Mouse (Mus musculus): ENCODE data around the gene Foxp1. TPM values are rescaled to one million over a fixed set of nuclear protein-coding genes. Genes with fewer than 3 reads are reported as not detected.

The Foxp1 gene
- polyA plus RNA-seq, 1 experiment, result 162 TPM

DNA sequence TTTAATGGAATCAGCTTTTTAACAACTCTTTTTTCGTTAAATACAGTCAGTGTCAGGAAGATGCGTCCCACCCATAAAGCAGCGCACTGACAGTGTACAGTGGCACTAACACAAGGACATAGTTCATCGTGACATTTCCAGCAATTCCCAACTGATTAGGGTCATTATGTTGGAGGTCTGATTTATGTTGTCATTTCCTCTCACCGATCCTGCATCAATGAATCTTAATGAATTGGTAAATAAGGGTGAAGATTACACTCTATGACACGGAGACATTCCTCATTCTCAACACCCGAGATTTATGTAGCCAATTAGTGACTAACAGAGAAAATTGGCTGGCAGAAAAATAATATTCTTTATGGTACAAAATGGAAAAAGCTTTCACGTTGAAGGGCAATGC lies 332.6 kb downstream of the Foxp1 start:
- no peak for TF ChIP-seq CTCF (IDR thresholded peaks at IDR 0.05; ENCODE audit: extremely low read depth, insufficient read depth, insufficient read length, insufficient replicate concordance)
- no peak for TF ChIP-seq POLR2A (IDR thresholded peaks at IDR 0.05; ENCODE audit: low read depth, low read length)
- Histone ChIP-seq H3K4me3 (ENCODE audit: extremely low read depth, insufficient read depth, insufficient read length) (no peak overlapping the region), H3K27me3 (ENCODE audit: control insufficient read depth, insufficient read depth, low read length) (no peaks in the 10 kb centered on the region), H3K27ac (ENCODE audit: insufficient read depth, low read length) (no peak overlapping the region; the same call in 1 of the 2 replicates), H3K36me3 (ENCODE audit: control insufficient read depth, insufficient read depth, low read length) (peaks cover 5% of the 10 kb centered on the region), H3K4me1 (ENCODE audit: control insufficient read depth, insufficient read depth, insufficient read length) (peaks cover 32% of the 10 kb centered on the region; the same call in 1 of the 2 replicates)
- DNase-seq (ENCODE audit: low read depth in 1 of 2, low spot score in 2 of 2), result no peak
- WGBS, result 83% methylated on average over 8 of the region's 8 CpGs

DNA sequence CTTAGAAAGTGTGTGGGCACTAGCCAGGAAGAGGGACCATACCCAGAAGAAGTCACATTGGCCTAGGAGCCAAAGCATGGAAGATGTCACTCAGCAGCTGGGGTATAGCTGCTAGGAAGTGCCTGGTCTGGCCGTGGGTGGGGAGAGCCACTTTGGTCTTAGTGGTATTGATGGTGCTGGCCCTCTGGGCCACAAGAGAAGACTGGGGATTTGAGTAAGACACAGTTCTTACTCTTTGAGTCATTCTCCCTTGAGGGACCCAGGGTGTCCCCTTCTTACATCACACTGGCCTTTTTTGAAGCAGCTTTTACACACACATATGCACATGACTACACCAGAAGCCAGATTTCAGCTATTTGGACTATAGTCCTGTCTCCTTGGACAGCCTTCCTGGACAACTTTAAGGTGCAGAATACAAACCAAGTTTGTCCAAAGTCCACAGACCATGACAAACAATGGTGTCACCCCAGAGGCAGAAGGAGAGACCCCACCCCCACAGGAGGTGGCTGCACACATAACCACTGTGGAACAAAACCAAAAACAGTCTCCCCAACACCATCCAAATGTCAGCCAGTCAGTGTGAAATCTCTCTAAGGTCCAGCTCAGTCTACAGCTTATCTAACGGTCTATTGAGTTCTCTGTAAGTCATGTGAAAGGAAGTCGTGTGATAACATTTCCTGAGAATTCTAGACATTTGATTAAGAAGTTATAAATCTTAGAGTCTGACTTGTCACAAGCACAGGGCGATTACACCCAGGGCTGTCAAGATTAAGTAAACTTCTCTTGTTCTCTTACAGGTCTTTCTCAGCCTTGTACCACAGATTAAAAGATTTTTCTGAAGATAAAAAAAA lies 333.9 kb downstream of the Foxp1 start:
- H3K4me1 ChIP-seq (ENCODE audit: control insufficient read depth, insufficient read depth, insufficient read length), result peaks cover 28% of the 10 kb centered on the region; the same call in 1 of the 2 replicates
- H3K36me3 ChIP-seq (ENCODE audit: control insufficient read depth, insufficient read depth, low read length), result peaks cover 5% of the 10 kb centered on the region
- peak in 1 of 2 experiments; percentile 49 for DNase-seq (ENCODE audit: low read depth in 1 of 2, low spot score in 2 of 2)
- peak overlapping the region; percentile 51 for H3K27ac ChIP-seq (ENCODE audit: insufficient read depth, low read length)
- TF ChIP-seq CTCF (IDR thresholded peaks at IDR 0.05; ENCODE audit: extremely low read depth, insufficient read depth, insufficient read length, insufficient replicate concordance), result no peak
- TF ChIP-seq POLR2A (IDR thresholded peaks at IDR 0.05; ENCODE audit: low read depth, low read length), result no peak
- H3K27me3 ChIP-seq (ENCODE audit: control insufficient read depth, insufficient read depth, low read length), result no peaks in the 10 kb centered on the region
- H3K4me3 ChIP-seq (ENCODE audit: extremely low read depth, insufficient read depth, insufficient read length), result no peak overlapping the region
- WGBS, result 16% methylated on average over 4 of the region's 4 CpGs

DNA sequence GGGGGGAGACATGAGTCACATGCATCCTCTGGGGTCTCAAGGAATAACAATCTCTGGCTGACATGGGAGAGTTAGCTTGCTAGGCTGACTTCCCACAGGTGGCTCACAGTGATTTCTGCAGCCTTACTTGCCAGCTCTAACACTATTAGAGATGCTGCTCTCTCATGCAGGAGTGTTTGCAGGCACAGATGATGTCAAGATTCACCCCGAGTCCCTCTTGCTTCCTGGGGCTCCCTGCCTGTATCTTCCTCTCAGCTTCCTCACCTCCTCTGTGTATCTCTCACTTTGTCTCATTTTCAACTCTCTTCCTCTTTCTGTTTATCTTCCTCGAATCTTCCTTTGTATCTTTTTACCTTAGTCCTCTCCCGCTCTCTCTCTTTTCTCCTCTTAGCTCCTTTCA lies 334.6 kb downstream of the Foxp1 start:
- no peak overlapping the region for H3K4me3 ChIP-seq (ENCODE audit: extremely low read depth, insufficient read depth, insufficient read length)

DNA sequence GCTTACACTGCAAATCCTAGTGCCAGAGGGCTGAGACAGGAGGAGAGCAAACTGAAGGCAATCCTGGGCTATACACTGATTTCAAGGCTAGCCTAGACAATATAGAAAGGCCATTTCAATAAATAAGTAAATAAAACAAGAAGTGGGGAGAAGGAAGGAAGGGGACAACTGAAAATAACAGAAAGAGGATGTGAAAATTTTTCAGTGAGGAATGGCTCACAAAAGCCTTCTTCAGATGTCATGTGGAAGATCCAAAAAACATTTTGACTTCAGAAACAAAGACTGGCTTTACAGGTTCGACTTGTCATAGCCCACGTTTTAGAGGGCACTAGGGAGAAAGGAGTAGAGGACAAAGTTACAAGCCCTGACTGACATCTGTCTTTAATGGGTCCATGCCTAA lies 335.1 kb downstream of the Foxp1 start:
- Histone ChIP-seq H3K27me3 (ENCODE audit: control insufficient read depth, insufficient read depth, low read length) (no peaks in the 10 kb centered on the region), H3K36me3 (ENCODE audit: control insufficient read depth, insufficient read depth, low read length) (peaks cover 5% of the 10 kb centered on the region), H3K4me1 (ENCODE audit: control insufficient read depth, insufficient read depth, insufficient read length) (peaks cover 28% of the 10 kb centered on the region; the same call in 1 of the 2 replicates), H3K27ac (ENCODE audit: insufficient read depth, low read length) (peak overlapping the region; percentile 51; the same call in 1 of the 2 replicates), H3K4me3 (ENCODE audit: extremely low read depth, insufficient read depth, insufficient read length) (no peak overlapping the region)
- 12% methylated on average over 2 of the region's 2 CpGs for WGBS
- DNase-seq (ENCODE audit: low read depth in 1 of 2, low spot score in 2 of 2), result no peak
- TF ChIP-seq CTCF (IDR thresholded peaks at IDR 0.05; ENCODE audit: extremely low read depth, insufficient read depth, insufficient read length, insufficient replicate concordance) (no peak), POLR2A (IDR thresholded peaks at IDR 0.05; ENCODE audit: low read depth, low read length) (no peak)

More for the DNA sequence above, 334.6 kb downstream of the Foxp1 start:
- H3K27ac ChIP-seq (ENCODE audit: insufficient read depth, low read length), result peak overlapping the region; percentile 51
- H3K27me3 ChIP-seq (ENCODE audit: control insufficient read depth, insufficient read depth, low read length), result no peaks in the 10 kb centered on the region
- H3K4me1 ChIP-seq (ENCODE audit: control insufficient read depth, insufficient read depth, insufficient read length), result peaks cover 28% of the 10 kb centered on the region; the same call in 1 of the 2 replicates
- peaks cover 5% of the 10 kb centered on the region for H3K36me3 ChIP-seq (ENCODE audit: control insufficient read depth, insufficient read depth, low read length)
- TF ChIP-seq POLR2A (IDR thresholded peaks at IDR 0.05; ENCODE audit: low read depth, low read length), result no peak
- no peak for TF ChIP-seq CTCF (IDR thresholded peaks at IDR 0.05; ENCODE audit: extremely low read depth, insufficient read depth, insufficient read length, insufficient replicate concordance)
- no peak for DNase-seq (ENCODE audit: low read depth in 1 of 2, low spot score in 2 of 2)
- WGBS, result 33% methylated on average over 3 of the region's 3 CpGs

DNA sequence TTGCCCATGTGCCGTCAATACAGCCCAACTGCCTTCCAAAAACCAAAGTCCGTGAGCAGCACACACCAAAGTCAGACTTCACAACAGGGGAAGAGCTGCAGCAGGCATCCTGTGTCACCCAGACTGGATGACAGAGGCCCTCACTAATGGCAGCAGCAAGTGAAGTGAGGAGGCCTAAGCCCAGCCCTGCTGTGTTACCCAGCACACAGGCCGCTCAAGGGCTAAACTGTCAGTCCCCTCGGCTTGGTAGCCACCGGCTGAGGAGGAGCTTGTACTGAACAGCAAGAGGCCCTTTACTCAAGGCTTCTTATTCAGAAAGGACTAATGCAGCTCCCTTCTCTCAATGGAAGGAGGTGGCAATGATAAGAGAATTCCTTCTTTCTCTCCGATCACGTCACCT lies 336.0 kb downstream of the Foxp1 start:
- TF ChIP-seq POLR2A (IDR thresholded peaks at IDR 0.05; ENCODE audit: low read depth, low read length) (no peak), CTCF (IDR thresholded peaks at IDR 0.05; ENCODE audit: extremely low read depth, insufficient read depth, insufficient read length, insufficient replicate concordance) (no peak)

DNA sequence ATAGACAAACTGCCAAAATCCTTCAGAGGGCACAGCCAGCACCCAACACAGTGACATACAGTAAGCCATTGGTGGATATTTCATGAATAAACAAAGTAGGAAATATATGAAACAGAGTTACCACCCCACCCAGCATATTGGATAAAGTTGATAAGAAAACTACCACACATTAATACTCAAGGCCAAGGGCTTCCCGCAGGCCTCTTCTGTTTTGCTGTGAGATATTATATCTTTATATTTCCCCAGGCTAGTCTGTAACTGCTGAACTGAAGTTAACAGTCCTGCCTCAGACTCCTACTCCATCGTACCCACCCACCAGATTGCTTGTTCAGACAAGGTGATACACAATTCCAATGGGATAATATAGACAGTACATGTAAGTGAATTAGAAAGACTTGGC lies 336.7 kb downstream of the Foxp1 start:
- WGBS, result 82% methylated on average over 2 of the region's 2 CpGs
- no peak for DNase-seq (ENCODE audit: low read depth in 1 of 2, low spot score in 2 of 2)
- H3K36me3 ChIP-seq (ENCODE audit: control insufficient read depth, insufficient read depth, low read length), result peaks cover 2% of the 10 kb centered on the region; the same call in 1 of the 2 replicates
- no peak overlapping the region for H3K4me3 ChIP-seq (ENCODE audit: extremely low read depth, insufficient read depth, insufficient read length)
- H3K4me1 ChIP-seq (ENCODE audit: control insufficient read depth, insufficient read depth, insufficient read length), result peaks cover 19% of the 10 kb centered on the region; the same call in 1 of the 2 replicates
- no peak overlapping the region for H3K27ac ChIP-seq (ENCODE audit: insufficient read depth, low read length)
- no peaks in the 10 kb centered on the region for H3K27me3 ChIP-seq (ENCODE audit: control insufficient read depth, insufficient read depth, low read length)
- TF ChIP-seq POLR2A (IDR thresholded peaks at IDR 0.05; ENCODE audit: low read depth, low read length), result no peak
- TF ChIP-seq CTCF (IDR thresholded peaks at IDR 0.05; ENCODE audit: extremely low read depth, insufficient read depth, insufficient read length, insufficient replicate concordance), result no peak

More for the DNA sequence above, 336.0 kb downstream of the Foxp1 start:
- 87% methylated on average over 7 of the region's 7 CpGs for WGBS
- H3K4me1 ChIP-seq (ENCODE audit: control insufficient read depth, insufficient read depth, insufficient read length), result peaks cover 22% of the 10 kb centered on the region; the same call in 1 of the 2 replicates
- peaks cover 5% of the 10 kb centered on the region for H3K36me3 ChIP-seq (ENCODE audit: control insufficient read depth, insufficient read depth, low read length)
- DNase-seq (ENCODE audit: low read depth in 1 of 2, low spot score in 2 of 2), result no peak
- H3K27me3 ChIP-seq (ENCODE audit: control insufficient read depth, insufficient read depth, low read length), result no peaks in the 10 kb centered on the region
- no peak overlapping the region for H3K4me3 ChIP-seq (ENCODE audit: extremely low read depth, insufficient read depth, insufficient read length)
- H3K27ac ChIP-seq (ENCODE audit: insufficient read depth, low read length), result no peak overlapping the region
